ENCODE assay signal across 9 mouse cellular contexts in genomic region chr5:65950236-65950635, GRCm38 (mm10). TPM values are rescaled to one million over a fixed set of nuclear protein-coding genes. Genes with fewer than 3 reads are reported as not detected.
DNase-seq lines count a peak whose midpoint lies in the region; ATAC-seq and TF ChIP-seq lines count a peak whose summit lies in the region.
"Had no signal": no experiment of that assay in that cellular context is flagged by ENCODE, and none has a peak within 500 bp of the region (broad histone marks: within the 10 kb centered on the region; RNA-seq: fewer than 3 reads in every experiment).

No protein-coding gene starts in this region.

- 19% methylated on average over 6 of the region's 6 CpGs for WGBS in hindbrain, embryonic 11.5 days
- WGBS in heart, adult 2 months: 64% methylated on average over 6 of the region's 6 CpGs

- peak overlapping the region; percentile 89 for H3K27ac ChIP-seq in hindbrain, embryonic 11.5 days (ENCODE audit: low read depth, low read length)
- H3K27ac ChIP-seq in heart, adult 2 months: no peak overlapping the region

- no peak for TF ChIP-seq CTCF in heart, adult 2 months (IDR thresholded peaks at IDR 0.05)

- TF ChIP-seq POLR2A in heart, adult 2 months (IDR thresholded peaks at IDR 0.05; ENCODE audit: insufficient read depth, low read depth, low read length): no peak

- no peaks in the 10 kb centered on the region for H3K79me2 ChIP-seq in heart, adult 2 months (replicated peaks; ENCODE audit: control insufficient read depth, insufficient read depth, low read length)

- H3K4me1 ChIP-seq in hindbrain, embryonic 11.5 days (replicated peaks; ENCODE audit: control insufficient read depth, insufficient read depth, low read length): no peaks in the 10 kb centered on the region
- H3K4me1 ChIP-seq in heart, adult 2 months (ENCODE audit: control insufficient read depth, insufficient read depth, low read length): no peaks in the 10 kb centered on the region

- H3K9ac ChIP-seq in hindbrain, embryonic 11.5 days (ENCODE audit: low read depth, low read length): peak overlapping the region; percentile 24; the same call in 1 of the 2 replicates
- no peak overlapping the region for H3K9ac ChIP-seq in heart, adult 2 months (ENCODE audit: low read depth, low read length)

- H3K4me2 ChIP-seq in hindbrain, embryonic 11.5 days (replicated peaks; ENCODE audit: low read depth, low read length): peak overlapping the region; percentile 30

- intact Hi-C loops in left cerebral cortex, postnatal 25 days (cut with DNase I): no loop called here
- intact Hi-C loops in heart, adult 2 months (cut with DNase I): no loop called here
- intact Hi-C loops in gastrocnemius, postnatal 14 days (cut with DNase I; ENCODE audit: low total_unique reads): no loop called here

- TF ChIP-seq EP300 in heart, adult 2 months (IDR thresholded peaks at IDR 0.05; ENCODE audit: insufficient read depth, low read depth, low read length): no peak

- no peaks in the 10 kb centered on the region for H3K36me3 ChIP-seq in hindbrain, embryonic 11.5 days (ENCODE audit: control insufficient read depth, insufficient read depth, low read length)
- no peaks in the 10 kb centered on the region for H3K36me3 ChIP-seq in heart, adult 2 months (ENCODE audit: control insufficient read depth, insufficient read depth, low read length)

- peak; percentile 23 to 32 for DNase-seq in adrenal gland, postnatal 36 days
- no peak for DNase-seq in adrenal gland, postnatal 10 days
- DNase-seq in brain, adult 2 months (ENCODE audit: low read depth, low spot score): peak; percentile 79
- peak; percentile 87 for DNase-seq in hindbrain, embryonic 11.5 days (ENCODE audit: low spot score)
- DNase-seq in left cerebral cortex, postnatal 25 days (ENCODE audit: low spot score in 2 of 2): peak; percentile 40 to 76
- DNase-seq in right cerebral cortex, adult 2 months (ENCODE audit: low spot score in 2 of 2): peak; percentile 51 to 53
- no peak for DNase-seq in heart, adult 2 months
- DNase-seq in gastrocnemius, postnatal 14 days: no peak

- ATAC-seq in hindbrain, embryonic 11.5 days (ENCODE audit: low FRiP score): peak; percentile 90

- H3K27me3 ChIP-seq in hindbrain, embryonic 11.5 days (ENCODE audit: control insufficient read depth, insufficient read depth, low read length): no peaks in the 10 kb centered on the region
- no peaks in the 10 kb centered on the region for H3K27me3 ChIP-seq in heart, adult 2 months (ENCODE audit: control insufficient read depth, insufficient read depth, low read length)

- H3K9me3 ChIP-seq in hindbrain, embryonic 11.5 days (ENCODE audit: control insufficient read depth, low read length): no peaks in the 10 kb centered on the region

- H3K4me3 ChIP-seq in hindbrain, embryonic 11.5 days (ENCODE audit: low read depth, low read length): no peak overlapping the region
- H3K4me3 ChIP-seq in heart, adult 2 months: no peak overlapping the region

RNA-seq across cellular contexts. Expression of gene Chrna9, which starts 15.5 kb away (rescaled TPM):
- not detected for total RNA-seq in adrenal gland, postnatal 36 days (2021)
- under 1 TPM; 0.39 to 0.76 TPM for total RNA-seq in adrenal gland, postnatal 10 days (2021)
- polyA plus RNA-seq in hindbrain, embryonic 11.5 days (2014; fragmentation: Nextera tagmentation; extraction: Ambion mirVana): 0.20 and 0.70 TPM in 2 replicates
- total RNA-seq in left cerebral cortex, postnatal 25 days (2021): not detected
- total RNA-seq in heart, adult 2 months (2021): under 1 TPM; 0.18 to 0.52 TPM
- polyA plus RNA-seq in heart, adult 2 months (2012; rRNA removed): not detected in 2 replicates
- total RNA-seq in gastrocnemius, postnatal 14 days (2021): 1 to 10 TPM; 3.9 to 6.8 TPM
- polyA plus RNA-seq: C2C12 had no signal

RNA-seq across cellular contexts. Expression of gene 9130230L23Rik, which starts 53.8 kb away (rescaled TPM):
- total RNA-seq in adrenal gland, postnatal 36 days (2021): 1 to 10 TPM in 1 of 2 experiments, under 1 TPM in 1; 0.53 to 1.3 TPM
- not detected for total RNA-seq in adrenal gland, postnatal 10 days (2021)
- 0.32 and 0.40 TPM in 2 replicates for polyA plus RNA-seq in hindbrain, embryonic 11.5 days (2014; fragmentation: Nextera tagmentation; extraction: Ambion mirVana)
- not detected for total RNA-seq in left cerebral cortex, postnatal 25 days (2021)
- not detected for total RNA-seq in heart, adult 2 months (2021)
- 0.09 and 0.27 TPM in 2 replicates for polyA plus RNA-seq in heart, adult 2 months (2012; rRNA removed)
- total RNA-seq in gastrocnemius, postnatal 14 days (2021): under 1 TPM; 0.21 to 0.22 TPM
- polyA plus RNA-seq: C2C12 had no signal

Comparison
In these comparisons a context has a peak if more than half of its experiments do, and no peak if none do; other contexts are left out.
1. DNase-seq: peak in adrenal gland, postnatal 36 days (2 of 2), brain, adult 2 months (single experiment), hindbrain, embryonic 11.5 days (single experiment), left cerebral cortex, postnatal 25 days (2 of 2) and right cerebral cortex, adult 2 months (2 of 2); none in adrenal gland, postnatal 10 days (single experiment), heart, adult 2 months (0 of 2) and gastrocnemius, postnatal 14 days (single experiment).